In the genomic region with DNA sequence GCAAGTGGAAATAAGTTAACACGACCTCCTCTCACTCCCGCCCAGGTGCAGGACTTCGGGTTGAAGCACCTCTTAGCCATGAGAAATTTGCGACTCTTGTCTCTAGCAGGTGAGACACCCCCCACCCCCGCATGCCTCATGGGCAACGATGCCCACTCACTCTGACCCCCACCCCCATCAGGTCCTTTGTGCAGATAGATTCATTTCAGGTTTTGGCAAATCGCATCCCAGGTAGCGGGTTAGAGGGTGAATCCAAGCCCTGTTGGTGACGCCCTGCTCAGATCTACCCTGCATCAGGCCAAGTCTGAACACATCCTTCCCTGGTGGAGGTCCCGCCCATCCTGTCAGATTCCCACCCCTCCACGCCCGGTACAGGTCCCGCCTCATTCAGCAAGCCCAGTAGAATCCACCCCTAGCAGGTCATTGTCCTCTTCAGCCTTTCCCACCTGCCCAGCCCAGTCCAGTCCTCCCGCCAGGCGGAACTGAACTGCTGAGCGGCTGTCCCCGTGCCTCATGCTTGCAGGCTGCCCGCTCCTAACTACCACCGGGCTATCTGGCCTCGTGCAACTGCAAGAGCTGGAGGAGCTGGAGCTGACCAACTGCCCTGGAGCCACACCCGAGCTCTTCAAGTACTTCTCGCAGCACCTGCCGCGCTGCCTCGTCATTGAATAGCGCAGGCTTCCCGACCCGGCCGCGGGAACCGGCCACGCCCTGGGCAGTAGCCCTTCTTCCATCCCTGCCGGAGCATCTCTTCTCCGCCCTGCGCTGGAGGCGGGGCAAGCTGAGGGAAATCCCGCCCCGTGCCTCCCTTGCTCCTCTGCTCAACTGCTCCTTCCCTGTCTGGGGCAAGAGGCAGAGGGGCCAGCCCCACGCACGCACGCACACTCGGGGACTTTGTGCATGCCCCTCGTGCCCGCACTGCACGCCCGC, we compare ENCODE assay signal across 10 mouse cellular contexts. TPM values are rescaled to one million over a fixed set of nuclear protein-coding genes. Genes with fewer than 3 reads are reported as not detected.
DNase-seq lines count a peak whose midpoint lies in the region; ATAC-seq lines count a peak whose summit lies in the region.
"Had no signal": no experiment of that assay in that cellular context is flagged by ENCODE, and none has a peak within 500 bp of the region (broad histone marks: within the 10 kb centered on the region; RNA-seq: fewer than 3 reads in every experiment).

No protein-coding gene starts in this region.

- peak overlapping the region; percentile 34 for H3K4me3 ChIP-seq in heart, embryonic 10.5 days
- 0 out of 2 replicates have a peak overlapping the region, but pooled peaks have one; percentile 6 for H3K4me3 ChIP-seq in embryonic facial prominence, embryonic 12.5 days
- peak overlapping the region; percentile 14 for H3K4me3 ChIP-seq in liver, embryonic 11.5 days (ENCODE audit: low read depth, low read length)

- peaks cover 14% of the 10 kb centered on the region for H3K4me1 ChIP-seq in heart, embryonic 10.5 days
- peaks cover 3% of the 10 kb centered on the region for H3K4me1 ChIP-seq in embryonic facial prominence, embryonic 12.5 days
- peaks cover 2% of the 10 kb centered on the region for H3K4me1 ChIP-seq in liver, embryonic 11.5 days (replicated peaks; ENCODE audit: control insufficient read depth, insufficient read depth, low read length)

- WGBS in heart, embryonic 10.5 days, result 5% methylated on average over 46 of the region's 46 CpGs
- 6% methylated on average over 46 of the region's 46 CpGs for WGBS in embryonic facial prominence, embryonic 12.5 days
- 8% methylated on average over 46 of the region's 46 CpGs for WGBS in liver, embryonic 11.5 days

- H3K9ac ChIP-seq in embryonic facial prominence, embryonic 12.5 days, result 0 out of 2 replicates have a peak overlapping the region, but pooled peaks have one; percentile 7
- no peak overlapping the region for H3K9ac ChIP-seq in liver, embryonic 11.5 days (ENCODE audit: low read depth, low read length)

- peak overlapping the region; percentile 30 for H3K4me2 ChIP-seq in embryonic facial prominence, embryonic 12.5 days (replicated peaks)
- peak overlapping the region; percentile 37 for H3K4me2 ChIP-seq in liver, embryonic 11.5 days

- peaks cover 76% of the 10 kb centered on the region for H3K27me3 ChIP-seq in heart, embryonic 10.5 days (ENCODE audit: insufficient read depth, poor library complexity, severe bottlenecking)
- peaks cover 49% of the 10 kb centered on the region for H3K27me3 ChIP-seq in embryonic facial prominence, embryonic 12.5 days
- H3K27me3 ChIP-seq in liver, embryonic 11.5 days (replicated peaks; ENCODE audit: control insufficient read depth, insufficient read depth, low read length), result peaks cover 63% of the 10 kb centered on the region

- no peak for ATAC-seq in embryonic facial prominence, embryonic 12.5 days (ENCODE audit: insufficient number of reproducible peaks, insufficient read depth, low FRiP score, low TSS enrichment)
- ATAC-seq in liver, embryonic 11.5 days (replicated peaks; ENCODE audit: low FRiP score), result no peak
- ATAC-seq: Patski had no signal

- no peaks in the 10 kb centered on the region for H3K36me3 ChIP-seq in heart, embryonic 10.5 days
- no peaks in the 10 kb centered on the region for H3K36me3 ChIP-seq in embryonic facial prominence, embryonic 12.5 days
- H3K36me3 ChIP-seq in liver, embryonic 11.5 days (ENCODE audit: control insufficient read depth, insufficient read depth, low read length), result no peaks in the 10 kb centered on the region

- DNase-seq in heart, embryonic 10.5 days (ENCODE audit: low spot score), result no peak
- DNase-seq in heart, adult 18-20 months, result no peak
- DNase-seq in 3134 (ENCODE audit: extremely low read depth, insufficient read length, low spot score), result peak; percentile 89
- no peak for DNase-seq in liver, embryonic 11.5 days (ENCODE audit: low spot score)
- DNase-seq in frontal cortex, postnatal 10 days (ENCODE audit: low spot score in 2 of 2), result no peak
- DNase-seq in cerebellum, postnatal 36 days, result no peak
- no peak for DNase-seq in left cerebral cortex, postnatal 4 days

- intact Hi-C loops in left cerebral cortex, postnatal 4 days (cut with DNase I), result no loop called here

- no peaks in the 10 kb centered on the region for H3K9me3 ChIP-seq in heart, embryonic 10.5 days
- no peaks in the 10 kb centered on the region for H3K9me3 ChIP-seq in embryonic facial prominence, embryonic 12.5 days
- H3K9me3 ChIP-seq in liver, embryonic 11.5 days (ENCODE audit: control insufficient read depth, low read length), result no peaks in the 10 kb centered on the region

- H3K27ac ChIP-seq in heart, embryonic 10.5 days, result no peak overlapping the region
- H3K27ac ChIP-seq in embryonic facial prominence, embryonic 12.5 days, result no peak overlapping the region
- no peak overlapping the region for H3K27ac ChIP-seq in liver, embryonic 11.5 days (ENCODE audit: low read depth, low read length)
- H3K27ac ChIP-seq: macrophage had no signal

RNA-seq across cellular contexts. Expression of gene Wdr24, which starts 4.3 kb away (rescaled TPM):
- polyA plus RNA-seq in heart, embryonic 10.5 days (2016; fragmentation: Nextera tagmentation; extraction: Ambion mirVana), result 21.6 and 23.0 TPM in 2 replicates
- total RNA-seq in heart, adult 18-20 months (2021), result 10 to 100 TPM in 1 of 2 experiments, 1 to 10 TPM in 1; 9.8 to 11.7 TPM
- 26.0 and 29.6 TPM in 2 replicates for polyA plus RNA-seq in embryonic facial prominence, embryonic 12.5 days (2016; fragmentation: Nextera tagmentation; extraction: Ambion mirVana)
- 29.8 and 31.9 TPM in 2 replicates for polyA plus RNA-seq in liver, embryonic 11.5 days (2014; fragmentation: Nextera tagmentation; extraction: Ambion mirVana)
- total RNA-seq in left cerebral cortex, postnatal 4 days (2021), result 10 to 100 TPM; 25.2 to 26.5 TPM

RNA-seq across cellular contexts. Expression of gene Jmjd8, which starts 9.6 kb away (rescaled TPM):
- polyA plus RNA-seq in heart, embryonic 10.5 days (2016; fragmentation: Nextera tagmentation; extraction: Ambion mirVana), result 45.8 and 50.7 TPM in 2 replicates
- total RNA-seq in heart, adult 18-20 months (2021), result 10 to 100 TPM; 28.0 to 34.0 TPM
- 53.9 and 57.0 TPM in 2 replicates for polyA plus RNA-seq in embryonic facial prominence, embryonic 12.5 days (2016; fragmentation: Nextera tagmentation; extraction: Ambion mirVana)
- 36.6 and 37.0 TPM in 2 replicates for polyA plus RNA-seq in liver, embryonic 11.5 days (2014; fragmentation: Nextera tagmentation; extraction: Ambion mirVana)
- 10 to 100 TPM; 54.8 to 55.1 TPM for total RNA-seq in left cerebral cortex, postnatal 4 days (2021)

RNA-seq across cellular contexts. Expression of gene Fbxl16, which starts 10.2 kb away (rescaled TPM):
- polyA plus RNA-seq in heart, embryonic 10.5 days (2016; fragmentation: Nextera tagmentation; extraction: Ambion mirVana), result 0.62 and 1.2 TPM in 2 replicates
- total RNA-seq in heart, adult 18-20 months (2021), result 1 to 10 TPM; 1.5 to 1.7 TPM
- polyA plus RNA-seq in embryonic facial prominence, embryonic 12.5 days (2016; fragmentation: Nextera tagmentation; extraction: Ambion mirVana), result 5.9 and 6.7 TPM in 2 replicates
- polyA plus RNA-seq in liver, embryonic 11.5 days (2014; fragmentation: Nextera tagmentation; extraction: Ambion mirVana), result 0.99 and 1.2 TPM in 2 replicates
- total RNA-seq in left cerebral cortex, postnatal 4 days (2021), result 100 to 1,000 TPM; 130 to 132 TPM

RNA-seq across cellular contexts. Expression of gene Stub1, which starts 14.1 kb away (rescaled TPM):
- 343 and 404 TPM in 2 replicates for polyA plus RNA-seq in heart, embryonic 10.5 days (2016; fragmentation: Nextera tagmentation; extraction: Ambion mirVana)
- 100 to 1,000 TPM; 113 to 128 TPM for total RNA-seq in heart, adult 18-20 months (2021)
- polyA plus RNA-seq in embryonic facial prominence, embryonic 12.5 days (2016; fragmentation: Nextera tagmentation; extraction: Ambion mirVana), result 334 and 338 TPM in 2 replicates
- 249 and 252 TPM in 2 replicates for polyA plus RNA-seq in liver, embryonic 11.5 days (2014; fragmentation: Nextera tagmentation; extraction: Ambion mirVana)
- 100 to 1,000 TPM; 162 to 171 TPM for total RNA-seq in left cerebral cortex, postnatal 4 days (2021)

RNA-seq across cellular contexts. Expression of gene Rhbdl1, which starts 18.0 kb away (rescaled TPM):
- polyA plus RNA-seq in heart, embryonic 10.5 days (2016; fragmentation: Nextera tagmentation; extraction: Ambion mirVana), result 2.3 and 4.0 TPM in 2 replicates
- 1 to 10 TPM; 1.8 to 2.3 TPM for total RNA-seq in heart, adult 18-20 months (2021)
- 1.2 and 1.6 TPM in 2 replicates for polyA plus RNA-seq in embryonic facial prominence, embryonic 12.5 days (2016; fragmentation: Nextera tagmentation; extraction: Ambion mirVana)
- 0.60 and 1.6 TPM in 2 replicates for polyA plus RNA-seq in liver, embryonic 11.5 days (2014; fragmentation: Nextera tagmentation; extraction: Ambion mirVana)
- 10 to 100 TPM; 58.5 to 61.5 TPM for total RNA-seq in left cerebral cortex, postnatal 4 days (2021)
